Mouse (Mus musculus) testis, adult 2 months (tissue): ENCODE data around the gene Mbd6.
A peak's percentile ranks its signal among the peaks of the same experiment; 100 is the strongest.

Source experiments
- CTCF ChIP-seq: fragments of 200-500 bp; IDR thresholded peaks from 2 replicates; pipeline ENCODE4 v1.5.1; 2012; ENCODE audit warnings: low read depth, mild to moderate bottlenecking, inconsistent platforms, low read length, moderate library complexity; ENCODE audit not compliant: control insufficient read depth, insufficient read depth, insufficient replicate concordance
- POLR2A ChIP-seq: fragments of 200-500 bp; IDR thresholded peaks from 2 replicates; pipeline ENCODE4 v1.6.1; 2012; ENCODE audit warnings: low read depth, mild to moderate bottlenecking, inconsistent platforms, low read length, moderate library complexity; ENCODE audit not compliant: control insufficient read depth

DNA sequence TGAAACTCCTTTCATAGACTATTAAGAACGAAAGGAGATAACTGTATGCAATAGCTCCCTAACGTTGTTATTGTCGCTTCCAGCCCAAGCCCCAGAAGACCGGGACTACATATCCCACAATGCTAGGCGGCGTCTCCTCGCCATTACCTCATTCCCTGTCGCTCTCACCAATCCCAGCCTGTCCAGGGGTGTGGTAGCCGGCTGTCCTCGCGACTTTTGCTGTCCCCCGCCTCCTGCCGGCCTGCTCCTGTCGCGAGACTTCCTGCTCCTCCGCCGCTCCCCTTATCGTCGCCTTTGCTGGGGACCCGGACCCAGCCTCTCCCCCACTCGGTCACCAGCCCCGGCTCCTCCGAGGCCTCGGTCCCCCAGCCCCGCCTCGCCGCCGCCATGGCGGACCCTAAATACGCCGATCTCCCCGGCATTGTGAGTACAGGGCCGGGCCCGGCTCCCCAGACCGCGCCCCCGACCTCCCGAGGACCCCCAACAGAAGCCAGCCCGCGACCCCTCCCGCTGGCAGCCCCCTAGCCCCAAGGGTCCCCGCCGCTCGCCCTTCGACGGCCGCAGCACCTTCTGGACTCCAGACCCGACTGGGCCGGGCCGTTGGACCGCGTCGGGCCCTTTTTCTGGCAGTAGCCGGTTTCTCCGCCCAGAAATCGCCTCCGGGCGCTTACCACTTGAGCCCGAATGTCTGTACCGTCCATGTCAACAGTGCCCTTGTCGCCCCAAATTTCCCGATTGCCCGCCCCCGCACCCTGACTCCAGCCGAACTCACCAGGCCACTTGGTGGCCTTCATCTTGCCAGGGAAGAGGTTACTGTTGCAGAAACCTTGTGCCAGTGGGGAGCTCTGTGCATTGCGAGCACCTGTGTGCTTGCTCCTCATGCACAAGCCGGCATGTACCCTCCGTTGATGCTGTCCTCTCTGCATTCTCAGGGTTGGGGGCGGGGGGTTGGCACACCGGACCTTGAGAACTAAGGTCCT lies 22.4 kb downstream of the Mbd6 start, which contains the start of gene Dctn2:
- TF ChIP-seq POLR2A (peak; percentile 83), CTCF (no peak)
